Mouse (Mus musculus) kidney, adult 2 months (tissue): ENCODE measurements at regions not wholly inside any gene's neighbourhood (a gene's known extent, or its start where the extent isn't known, plus 50 kb on each side); places are given as distances from the start of the nearest gene placed in this dataset.

Source experiments
- CTCF ChIP-seq: fragments of 200-500 bp; conservative IDR thresholded peaks from 2 replicates; pipeline ENCODE4 v1.5.1; 2011; ENCODE audit warnings: low read depth, mild to moderate bottlenecking, control low read depth, low read length, moderate library complexity, mixed read lengths; ENCODE audit not compliant: insufficient read depth, insufficient read length
- POLR2A ChIP-seq: fragments of 200-500 bp; IDR thresholded peaks from one replicate; pipeline ENCODE4 v1.6.1; 2011; ENCODE audit warnings: low read depth, low read length, control low read depth

DNA sequence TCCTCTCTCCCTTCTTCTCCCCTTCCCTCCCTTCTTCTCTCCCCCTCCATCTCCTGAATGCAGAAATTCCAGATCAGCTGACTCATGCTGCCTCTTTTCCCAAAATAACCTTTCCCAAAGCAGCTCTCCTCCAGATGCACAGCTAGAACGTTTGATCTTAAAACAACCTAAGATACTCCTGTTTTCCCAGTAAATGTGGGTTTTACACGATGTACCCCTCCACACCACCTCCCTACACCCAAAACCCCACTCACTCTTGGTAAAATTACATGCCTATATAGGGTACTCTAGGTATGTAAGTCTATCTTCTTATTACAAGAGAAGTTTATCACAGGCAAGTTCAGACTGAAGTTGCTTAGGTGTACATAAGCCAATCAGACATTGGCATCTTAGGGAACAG, 155.2 kb upstream of the Tox3 start:
- no peak for TF ChIP-seq CTCF
- no peak for TF ChIP-seq POLR2A
